Mouse (Mus musculus) ovary, postnatal 36 days (tissue): ENCODE measurements around the gene Rps18.
"Not testable (repeated sequence)": the region's sequence is repeated elsewhere in the genome, so short reads cannot be mapped to it uniquely, and the experiment has no call there.

Experiments used
- DNase-seq: peaks from one replicate; pipeline ENCODE4 v3.0.0; 2022; ENCODE audit warnings: low spot score, mixed read lengths

Gene Rps18

GRCm38 (mm10) chr17:33904835-33905234 is 51.0 kb downstream of the Rps18 start, which contains the start of gene Platr17:
Platr17 (plus strand) TSS chr17:33905135.
- not testable (repeated sequence) for DNase-seq

GRCm38 (mm10) chr17:33903911-33904651 is 51.7 kb downstream of the Rps18 start:
- DNase-seq: not testable (repeated sequence)

DNA sequence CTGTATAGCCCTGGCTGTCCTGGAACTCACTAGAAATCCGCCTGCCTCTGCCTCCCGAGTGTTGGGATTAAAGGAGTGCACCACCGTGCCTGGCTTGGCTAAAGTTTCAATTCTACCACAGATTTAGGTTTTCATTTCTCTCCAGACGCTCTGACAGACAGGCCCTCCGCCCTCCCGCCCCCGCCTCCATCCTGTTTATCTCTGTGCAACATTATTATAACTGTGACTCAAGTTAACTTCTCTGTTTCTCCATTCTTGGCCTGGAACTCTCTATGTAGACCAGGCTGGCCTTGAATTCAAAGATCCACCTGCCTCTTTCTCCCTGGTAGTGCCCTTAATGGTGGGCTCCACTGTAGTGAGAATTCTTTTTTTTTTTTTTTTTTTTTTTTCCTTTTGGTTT is 53.3 kb downstream of the Rps18 start:
- no peak for DNase-seq

DNA sequence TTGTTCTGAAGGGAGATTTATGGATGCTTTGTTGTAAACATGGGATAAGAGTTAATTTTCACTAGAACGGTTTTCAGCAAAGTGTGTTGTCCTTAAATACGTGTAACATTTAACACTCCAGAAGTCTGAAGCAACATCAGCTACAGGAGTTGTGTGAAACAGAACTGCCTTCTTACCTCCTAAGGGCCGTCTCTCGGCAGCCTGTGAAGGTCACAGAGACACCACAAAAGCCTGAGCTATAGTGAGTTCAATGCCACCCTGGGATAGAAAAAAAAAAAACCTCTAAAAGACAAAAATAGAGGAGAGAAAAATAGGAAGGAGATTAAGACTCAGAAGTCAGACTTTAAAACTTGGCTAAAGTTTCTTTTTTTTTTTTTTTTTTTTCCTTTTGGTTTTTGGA is 53.7 kb downstream of the Rps18 start:
- no peak for DNase-seq
